Mouse (Mus musculus): Measurements from ENCODE around the gene Atp6v0e. TPM values are rescaled to one million over a fixed set of nuclear protein-coding genes. Genes with fewer than 3 reads are reported as not detected.
A peak's percentile ranks its signal among the peaks of the same experiment; 100 is the strongest.

Gene Atp6v0e
- total RNA-seq, 2 experiments from 2014 or later, result 28.7 to 31.2 TPM

DNA sequence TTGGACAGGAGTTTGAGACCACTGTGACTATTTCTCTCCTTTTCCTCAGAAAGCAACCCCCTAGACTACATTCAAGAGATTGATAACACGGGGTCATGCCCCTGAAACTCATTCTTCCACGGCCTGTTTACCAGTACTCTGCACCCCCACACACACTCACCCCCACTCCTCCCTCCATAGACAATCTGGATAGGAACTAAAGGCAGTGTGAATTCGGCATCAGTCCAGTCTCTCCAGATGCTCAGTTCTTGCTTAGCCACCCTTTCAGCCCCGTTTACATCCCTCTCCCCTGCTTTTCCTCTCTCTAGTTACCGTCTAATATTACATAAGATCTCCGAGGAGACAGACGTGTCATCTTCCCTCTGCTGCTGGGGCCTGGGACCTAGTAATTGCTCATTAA lies 31.1 kb downstream of the Atp6v0e start:
- Histone ChIP-seq H3K4me3 (no peak overlapping the region), H3K27ac (peak overlapping the region; percentile 69)
- DNase-seq, result no peak
- no peak for TF ChIP-seq CTCF (IDR thresholded peaks at IDR 0.05)
- intact Hi-C loops (cut with DNase I), result no loop called here

DNA sequence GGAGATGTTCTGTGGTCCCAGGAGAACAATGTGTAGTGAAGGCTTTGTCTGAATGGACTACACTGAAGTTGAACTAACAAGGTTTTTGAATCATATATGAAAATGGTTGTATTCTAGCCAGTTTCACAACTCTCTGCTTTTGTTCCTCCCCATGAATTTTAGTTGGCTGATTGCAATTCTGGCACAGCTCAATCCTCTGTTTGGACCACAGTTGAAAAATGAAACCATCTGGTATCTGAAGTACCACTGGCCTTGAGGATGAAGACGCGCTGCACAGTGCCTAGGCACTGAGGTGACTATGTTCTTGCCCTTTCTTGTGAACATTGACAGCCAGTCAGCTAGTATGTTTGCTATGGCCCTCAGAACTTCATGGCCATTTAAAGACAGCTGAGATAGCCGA lies 32.2 kb downstream of the Atp6v0e start:
- TF ChIP-seq CTCF (IDR thresholded peaks at IDR 0.05), result no peak
- no peak for DNase-seq
- Histone ChIP-seq H3K27ac (no peak overlapping the region), H3K4me3 (no peak overlapping the region)
- intact Hi-C loops (cut with DNase I), result no loop called here

DNA sequence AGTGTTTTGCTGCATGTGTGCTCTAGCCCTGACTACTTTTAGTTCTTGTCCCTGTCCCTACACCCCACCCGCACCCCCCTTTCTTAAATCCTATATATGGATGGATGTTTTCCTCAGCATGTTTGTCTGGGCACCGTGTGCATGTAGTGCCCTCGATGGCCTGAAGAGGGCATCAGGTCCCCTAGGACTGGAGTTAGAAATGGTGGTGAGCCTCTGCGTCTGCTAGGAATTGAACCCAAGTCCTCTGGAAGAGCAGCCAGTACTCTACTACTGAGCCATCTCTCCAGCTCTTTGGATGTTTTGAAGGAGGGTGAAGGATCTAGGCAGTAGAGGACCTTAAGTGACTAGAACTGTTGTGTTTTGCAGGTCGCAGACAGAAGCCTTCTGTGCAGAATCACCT lies 35.8 kb downstream of the Atp6v0e start:
- no peak for DNase-seq
- intact Hi-C loops (cut with DNase I), result no loop called here
- peak; percentile 53 for TF ChIP-seq CTCF (IDR thresholded peaks at IDR 0.05)
- H3K4me3 ChIP-seq, result no peak overlapping the region
- peak overlapping the region; percentile 24; the same call in 1 of the 2 replicates for H3K27ac ChIP-seq

DNA sequence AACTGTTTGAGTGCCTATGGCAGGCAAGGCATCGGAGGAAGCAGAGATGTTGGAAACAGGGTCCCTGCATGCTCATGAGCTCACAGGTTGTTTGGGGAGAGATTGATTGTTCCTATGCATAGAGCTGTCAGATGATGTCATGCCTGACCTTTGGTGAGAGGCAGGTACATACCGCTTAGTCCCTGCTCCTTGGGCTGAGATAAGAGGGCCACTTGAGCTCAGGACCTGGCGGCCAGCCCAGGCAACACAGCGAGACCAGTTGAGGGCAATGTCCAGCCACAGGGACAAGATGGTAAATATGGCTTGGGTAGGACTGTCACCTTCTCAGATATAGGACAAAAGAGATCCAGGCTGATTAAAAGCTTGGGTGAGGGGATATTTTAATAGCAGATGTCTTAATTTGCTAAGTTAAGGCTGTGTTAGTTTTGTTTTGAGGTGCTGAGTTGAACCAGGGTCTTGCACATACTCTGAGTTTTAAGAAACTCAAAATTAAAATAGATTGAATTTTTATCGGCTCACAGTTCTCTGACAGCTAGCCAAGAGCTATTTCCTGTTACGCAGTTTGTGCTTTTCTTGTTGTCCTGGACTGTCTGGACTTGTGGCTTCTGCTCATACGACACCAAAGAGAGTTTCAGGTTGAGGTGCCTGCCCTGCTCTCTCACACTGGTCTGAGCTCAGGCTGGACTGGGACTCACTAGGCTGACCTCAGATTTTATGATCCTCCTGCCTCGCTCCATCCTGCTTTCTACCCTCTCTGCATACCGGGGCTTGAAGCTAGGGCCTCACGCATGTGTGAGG lies 37.0 kb downstream of the Atp6v0e start:
- Histone ChIP-seq H3K4me3 (no peak overlapping the region), H3K27ac (peak overlapping the region; percentile 41; the same call in 1 of the 2 replicates)
- no peak for TF ChIP-seq CTCF (IDR thresholded peaks at IDR 0.05)
- intact Hi-C loops (cut with DNase I), result no loop called here
- peak; percentile 52 for DNase-seq

DNA sequence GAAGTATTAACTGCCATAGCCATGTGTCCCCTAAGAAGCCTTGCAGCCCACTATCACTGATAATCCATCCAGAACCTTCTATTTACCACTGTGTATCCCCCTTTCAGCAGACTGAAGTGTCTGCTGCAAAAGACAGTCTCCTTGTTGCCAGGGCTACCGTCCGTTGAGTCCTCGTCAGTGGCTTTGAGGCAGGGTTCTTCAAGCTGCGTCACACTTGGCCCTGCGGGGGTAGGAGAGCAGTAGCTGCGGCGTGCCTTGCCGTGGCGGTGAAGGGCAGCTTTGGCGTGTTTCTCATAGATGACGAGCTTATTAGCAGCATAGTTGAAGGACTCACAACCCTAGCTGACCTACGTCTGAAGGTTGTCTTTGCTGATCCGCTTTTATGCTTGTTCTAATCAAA lies 38.5 kb downstream of the Atp6v0e start:
- H3K4me3 ChIP-seq, result no peak overlapping the region
- DNase-seq, result no peak
- TF ChIP-seq CTCF (IDR thresholded peaks at IDR 0.05), result no peak
- H3K27ac ChIP-seq, result no peak overlapping the region
- intact Hi-C loops (cut with DNase I), result no loop called here

DNA sequence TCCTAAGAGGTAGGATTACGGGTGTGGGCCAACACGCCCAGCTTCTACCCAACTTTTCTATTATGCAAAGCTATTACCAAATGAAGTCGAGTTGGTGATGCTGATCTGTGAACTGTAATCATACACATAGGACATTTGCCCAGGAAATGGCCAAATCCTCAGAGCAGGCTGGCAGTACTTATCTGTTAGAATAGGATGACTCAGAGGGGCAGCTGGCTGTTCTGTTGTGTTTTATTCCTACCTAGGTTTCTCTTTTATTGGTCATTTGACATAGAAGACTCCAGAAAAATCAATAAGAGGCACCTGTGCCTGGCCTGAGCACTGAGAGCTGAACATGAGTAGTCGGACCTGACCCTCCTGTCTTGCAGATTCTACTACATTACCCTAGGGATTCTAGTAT lies 39.6 kb downstream of the Atp6v0e start:
- Histone ChIP-seq H3K4me3 (no peak overlapping the region), H3K27ac (no peak overlapping the region)
- intact Hi-C loops (cut with DNase I), result no loop called here
- DNase-seq, result no peak
- TF ChIP-seq CTCF (IDR thresholded peaks at IDR 0.05), result no peak

DNA sequence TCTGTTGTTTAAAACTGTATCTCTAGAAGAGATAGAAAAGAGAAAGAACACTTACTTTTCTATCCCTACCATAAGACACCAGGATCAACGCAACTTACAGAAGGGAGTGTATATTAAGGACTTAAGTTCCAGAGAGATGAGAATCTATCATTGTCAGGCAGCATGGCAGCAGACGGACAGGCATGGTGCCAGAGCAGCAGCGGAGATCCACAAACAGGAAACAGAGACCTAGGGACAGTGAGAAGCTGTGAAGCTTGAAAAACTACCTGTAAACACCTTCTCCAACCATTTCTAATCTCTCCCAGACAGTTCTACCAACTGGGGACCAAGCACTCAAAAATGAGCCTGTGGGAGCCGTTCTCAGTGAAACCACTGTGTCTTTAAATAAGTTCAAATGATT lies 40.6 kb downstream of the Atp6v0e start:
- TF ChIP-seq CTCF (IDR thresholded peaks at IDR 0.05), result no peak
- H3K4me3 ChIP-seq, result no peak overlapping the region
- no peak for DNase-seq
- intact Hi-C loops (cut with DNase I), result no loop called here
- H3K27ac ChIP-seq, result no peak overlapping the region

DNA sequence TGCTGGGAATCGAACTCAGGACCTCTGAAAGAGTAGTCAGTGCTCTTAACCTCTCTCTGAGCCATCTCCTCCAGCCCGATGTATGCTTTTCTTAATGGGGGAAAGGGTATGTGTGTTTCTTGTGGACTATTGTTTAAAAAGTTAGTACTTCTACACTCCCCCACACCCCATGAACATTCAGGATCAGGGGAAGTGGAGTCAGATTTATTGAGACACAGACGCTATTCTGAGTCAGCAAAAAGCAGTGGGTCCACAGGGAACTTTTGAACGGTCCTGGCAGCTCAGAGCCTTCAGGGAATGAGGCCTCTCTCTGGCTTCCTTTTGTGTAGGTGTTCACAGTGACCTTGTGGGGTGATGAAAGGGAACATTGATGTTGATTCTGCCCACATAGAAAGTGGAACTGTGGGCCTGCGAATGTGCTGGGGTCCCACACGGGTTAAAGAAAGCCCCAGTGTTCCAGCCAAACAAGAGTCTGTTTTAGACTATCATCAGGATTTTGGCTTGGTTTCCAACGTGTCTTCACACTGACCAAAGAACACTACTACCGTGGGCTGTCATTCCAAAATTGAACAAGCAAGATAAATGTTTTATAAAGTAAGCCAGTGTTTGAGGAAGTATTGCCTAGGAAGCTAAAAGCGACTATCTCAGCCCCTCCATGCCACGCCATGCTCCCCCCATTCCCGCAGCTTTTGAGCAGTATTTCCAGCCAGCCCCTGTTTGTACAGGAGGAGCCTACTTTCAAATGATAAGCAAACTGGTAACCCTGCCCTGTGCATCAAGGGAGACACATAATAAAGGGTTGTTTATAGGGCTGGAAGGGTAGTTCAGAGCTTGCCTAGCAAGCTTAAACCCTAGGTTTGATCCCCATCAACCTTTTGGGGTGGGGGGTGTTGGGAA lies 42.7 kb downstream of the Atp6v0e start:
- intact Hi-C loops (cut with DNase I), result no loop called here
- no peak overlapping the region for H3K4me3 ChIP-seq
- no peak for DNase-seq
- H3K27ac ChIP-seq, result no peak overlapping the region
- no peak for TF ChIP-seq CTCF (IDR thresholded peaks at IDR 0.05)

DNA sequence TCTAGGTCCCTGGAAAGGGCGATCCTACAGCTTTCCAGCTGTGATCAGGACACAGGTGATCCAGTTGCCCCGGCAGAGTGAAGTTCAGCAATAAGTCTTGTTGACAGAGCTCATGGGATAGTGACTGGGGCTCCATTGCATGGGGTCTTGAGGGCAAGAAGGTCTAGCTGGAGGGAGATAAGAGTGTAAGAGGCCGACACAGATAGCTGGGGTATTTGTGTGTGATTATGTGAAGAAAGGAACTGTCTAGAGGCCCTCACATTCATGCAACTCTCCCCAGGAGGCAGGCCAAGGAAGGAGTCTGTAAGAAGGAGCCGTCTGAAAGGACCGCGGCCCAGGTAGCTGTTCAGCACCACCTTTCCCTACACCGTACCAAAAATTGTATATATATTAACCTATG lies 44.0 kb downstream of the Atp6v0e start:
- no peak for TF ChIP-seq CTCF (IDR thresholded peaks at IDR 0.05)
- intact Hi-C loops (cut with DNase I), result no loop called here
- Histone ChIP-seq H3K4me3 (no peak overlapping the region), H3K27ac (no peak overlapping the region)
- no peak for DNase-seq

DNA sequence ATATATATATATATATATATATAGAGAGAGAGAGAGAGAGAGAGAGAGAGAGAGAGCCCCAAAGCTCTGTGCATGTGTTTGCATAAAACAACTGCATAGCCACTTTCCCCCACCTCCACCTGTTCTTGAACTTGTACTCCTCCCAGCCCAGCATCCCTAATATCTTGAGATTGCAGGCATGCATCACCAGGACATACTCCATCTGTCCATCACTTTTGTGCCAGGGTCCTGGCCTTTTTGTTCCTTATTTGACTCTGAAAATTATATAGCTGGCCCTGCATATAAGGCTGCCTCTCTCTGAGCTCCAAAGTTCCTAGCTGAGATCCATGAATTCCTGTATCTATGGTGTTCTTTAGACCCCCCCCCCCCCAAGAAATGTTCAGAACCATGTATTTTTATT lies 45.5 kb downstream of the Atp6v0e start:
- no peak overlapping the region for H3K4me3 ChIP-seq
- no peak for TF ChIP-seq CTCF (IDR thresholded peaks at IDR 0.05)
- no peak overlapping the region for H3K27ac ChIP-seq
- intact Hi-C loops (cut with DNase I), result no loop called here
- no peak for DNase-seq

DNA sequence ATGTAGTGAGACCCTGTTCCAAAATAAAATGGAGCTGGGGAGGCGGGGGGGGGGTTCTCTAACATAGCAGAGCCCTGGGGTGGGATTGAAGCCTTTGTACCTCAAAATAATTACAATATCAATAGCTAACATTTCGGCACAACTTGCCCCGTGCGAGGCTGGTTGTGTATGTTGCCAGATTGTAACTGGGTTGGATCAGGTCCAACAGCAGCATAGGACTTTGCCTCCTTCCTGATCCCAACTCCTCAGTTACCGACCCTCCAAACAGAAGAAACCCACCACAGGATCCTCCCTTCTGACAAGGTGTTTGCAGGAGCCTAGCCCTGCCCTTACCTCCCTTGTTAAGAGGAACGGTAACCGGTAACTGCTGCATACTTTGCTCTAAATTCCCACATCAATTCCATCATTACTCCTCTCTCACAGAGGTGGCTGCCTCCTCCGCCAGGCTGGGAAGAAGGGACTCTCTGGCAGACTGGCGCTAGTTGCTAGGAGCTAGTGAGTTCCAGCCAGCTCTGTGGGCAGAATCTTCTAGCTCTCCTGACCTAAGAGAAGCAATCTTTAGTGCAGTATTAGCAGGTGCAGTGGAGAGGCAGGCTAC lies 46.1 kb downstream of the Atp6v0e start:
- no peak for TF ChIP-seq CTCF (IDR thresholded peaks at IDR 0.05)
- intact Hi-C loops (cut with DNase I), result no loop called here
- Histone ChIP-seq H3K4me3 (no peak overlapping the region), H3K27ac (no peak overlapping the region)
- no peak for DNase-seq

DNA sequence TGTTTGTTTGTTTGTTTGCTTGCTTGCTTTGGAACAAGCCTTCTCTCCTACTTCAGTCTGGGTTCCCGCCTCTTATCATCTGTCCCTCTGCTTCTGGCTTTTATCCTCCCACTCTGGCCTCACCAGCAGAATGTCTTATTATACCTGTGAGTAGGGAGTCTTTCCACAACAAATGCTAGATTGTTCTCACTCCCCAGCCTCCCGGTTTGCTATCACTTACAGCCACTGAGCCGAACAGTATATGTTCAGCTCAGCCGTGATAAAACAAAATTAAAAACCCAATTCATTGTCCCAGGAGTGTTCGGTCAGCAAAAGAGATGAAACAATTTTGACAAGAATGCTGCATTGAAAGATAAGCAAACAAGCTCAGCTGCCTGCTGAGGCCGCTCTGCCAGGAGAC lies 47.0 kb downstream of the Atp6v0e start:
- H3K27ac ChIP-seq, result no peak overlapping the region
- intact Hi-C loops (cut with DNase I), result no loop called here

DNA sequence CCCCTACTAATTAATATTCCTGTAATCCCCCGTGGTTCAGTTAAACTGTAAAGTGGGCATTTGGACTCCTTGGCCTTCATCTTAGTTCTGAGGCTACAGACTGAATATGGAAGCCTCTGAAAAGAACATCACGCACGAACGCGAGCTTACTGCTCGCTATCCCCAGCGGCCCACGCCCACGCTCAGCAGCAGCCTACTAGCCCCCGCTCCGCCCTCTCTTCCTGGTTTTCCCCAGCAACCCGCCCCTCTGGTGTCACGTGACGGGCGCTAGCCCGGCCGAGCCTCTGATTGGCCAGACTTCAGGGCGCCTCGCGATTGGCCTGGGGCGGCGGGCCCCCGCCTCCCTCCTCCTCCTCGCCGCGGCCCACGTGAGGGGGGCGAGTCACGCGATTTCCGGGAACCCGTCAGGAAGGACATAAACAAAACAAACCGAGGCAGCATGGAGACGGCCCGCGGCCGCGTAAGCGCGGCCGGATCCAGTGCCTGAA lies 52.3 kb downstream of the Atp6v0e start, which contains the start of gene Crebrf:
Gene Crebrf (plus strand): TSS at position 380 of the 488 bp plus-strand sequence.
- peak within 1 kb of the TSS; percentile 96 for H3K27ac ChIP-seq
- H3K4me3 ChIP-seq, result peak within 1 kb of the TSS; percentile 99
- peak; percentile 99 for DNase-seq
- no peak for TF ChIP-seq CTCF (IDR thresholded peaks at IDR 0.05)
- intact Hi-C loops (cut with DNase I), result loop anchor here (5.0 kb wide), 2 partner anchors 38 to 53 kb away; partner anchors contain the start of gene Atp6v0e

More for the DNA sequence above, 47.0 kb downstream of the Atp6v0e start:
- no peak for TF ChIP-seq CTCF (IDR thresholded peaks at IDR 0.05)
- no peak overlapping the region for H3K4me3 ChIP-seq
- no peak for DNase-seq

Data from gastrocnemius, adult 2 months (tissue).